Mouse (Mus musculus): ENCODE results near the gene Zdhhc16.
"Not testable (repeated sequence)": the region's sequence is repeated elsewhere in the genome, so short reads cannot be mapped to it uniquely, and the experiment has no call there.

Gene Zdhhc16

DNA sequence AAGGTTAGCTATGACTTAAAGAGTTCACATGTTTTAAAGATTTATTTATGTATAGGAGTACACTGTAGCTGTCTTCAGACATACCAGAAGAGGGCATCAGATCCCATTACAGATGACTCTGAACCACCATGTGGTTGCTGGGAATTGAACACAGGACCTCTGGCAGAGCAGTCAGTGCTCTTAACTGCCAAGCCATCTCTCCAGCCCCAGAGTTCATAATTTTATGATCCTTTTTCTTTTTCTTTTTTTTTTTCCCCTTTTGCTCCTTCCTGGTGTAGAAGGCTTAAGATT lies 18.7 kb upstream of the Zdhhc16 start:
- not testable (repeated sequence) for DNase-seq

DNA sequence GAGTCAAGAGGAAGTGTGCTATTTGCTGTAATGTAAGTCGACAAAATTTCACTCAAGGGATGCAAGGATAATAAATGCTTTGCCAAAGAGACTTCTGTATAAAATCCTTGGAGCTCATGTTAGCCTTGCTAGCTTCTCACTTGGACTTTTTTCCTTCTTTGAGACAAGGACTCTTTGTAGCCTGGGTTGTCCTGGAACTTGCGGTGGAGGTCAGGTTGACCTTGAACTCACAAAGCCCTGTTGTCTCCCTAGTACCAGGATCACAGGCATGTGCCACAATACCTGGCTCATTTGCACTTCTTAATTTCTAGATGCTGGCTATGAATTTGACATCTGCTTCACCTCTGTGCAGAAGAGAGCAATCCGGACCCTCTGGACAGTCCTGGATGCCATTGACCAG lies 18.0 kb upstream of the Zdhhc16 start:
- no peak for DNase-seq

DNA sequence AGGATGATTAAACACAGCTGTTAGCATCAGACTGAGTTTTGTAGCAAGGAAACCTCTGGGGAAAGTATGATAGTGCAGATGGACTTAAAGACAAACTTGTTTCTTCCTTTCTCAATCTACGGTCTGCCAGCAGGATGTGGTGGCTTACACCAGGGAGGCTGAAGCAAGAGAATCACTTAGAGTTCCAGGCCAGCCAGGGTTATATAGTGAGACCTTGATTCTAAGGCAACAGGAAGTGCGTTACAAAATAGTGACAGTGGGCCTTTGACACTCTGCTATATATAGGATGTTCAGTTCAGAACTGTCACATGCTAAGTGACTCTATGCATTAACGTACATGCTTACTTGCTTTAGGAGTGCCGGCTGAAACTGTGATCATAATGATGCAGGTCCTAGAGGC lies 16.4 kb upstream of the Zdhhc16 start:
- DNase-seq, result no peak

DNA sequence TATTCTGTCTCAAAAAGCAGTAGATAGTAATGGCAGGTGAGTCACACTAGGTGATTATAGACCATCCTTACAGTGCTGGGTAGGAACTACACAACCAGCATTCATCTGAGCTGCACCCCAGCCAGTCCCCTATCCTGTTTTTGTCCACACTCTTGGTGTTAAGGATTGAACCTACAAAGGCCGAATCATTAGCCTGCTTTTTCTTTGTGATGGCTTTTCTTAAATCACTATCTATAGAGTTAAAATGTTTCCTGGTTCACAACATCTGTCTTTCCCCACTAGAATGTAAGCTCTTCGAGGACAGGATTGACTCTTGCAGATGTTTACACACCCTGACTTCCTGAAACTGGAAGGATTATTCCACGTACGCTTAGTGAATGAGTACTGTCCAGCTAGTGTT lies 13.8 kb upstream of the Zdhhc16 start:
- no peak for DNase-seq

DNA sequence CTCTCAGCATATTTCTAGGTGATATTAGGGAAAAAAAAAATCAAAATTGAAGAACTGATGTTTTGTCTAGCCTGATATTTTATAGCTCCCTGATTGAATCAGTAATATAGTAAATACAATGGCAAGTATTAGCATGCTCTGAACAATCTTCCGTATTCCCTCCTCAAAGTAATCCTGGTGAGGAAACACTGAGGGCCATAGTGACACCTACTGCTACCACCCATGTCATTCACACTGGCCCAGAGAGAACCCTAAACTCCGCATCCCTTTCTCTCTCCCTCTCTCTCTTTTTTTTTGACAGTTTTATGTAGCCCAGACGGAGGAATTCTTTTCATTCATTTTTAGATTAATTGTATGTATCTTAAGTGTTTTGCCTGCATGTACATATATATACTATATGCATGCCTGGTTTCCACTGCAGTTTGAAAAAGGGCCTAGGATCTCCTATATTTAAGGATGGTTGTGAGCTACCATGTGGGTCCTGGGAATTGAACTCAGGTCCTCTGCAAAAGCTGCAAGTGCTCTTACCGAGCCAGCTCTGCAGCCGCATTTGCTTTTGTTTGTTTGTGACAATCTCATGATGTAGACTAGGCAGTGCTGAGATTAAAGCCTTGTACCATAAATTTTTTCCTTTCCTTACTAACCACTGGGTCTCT lies 12.7 kb upstream of the Zdhhc16 start:
- no peak for DNase-seq

DNA sequence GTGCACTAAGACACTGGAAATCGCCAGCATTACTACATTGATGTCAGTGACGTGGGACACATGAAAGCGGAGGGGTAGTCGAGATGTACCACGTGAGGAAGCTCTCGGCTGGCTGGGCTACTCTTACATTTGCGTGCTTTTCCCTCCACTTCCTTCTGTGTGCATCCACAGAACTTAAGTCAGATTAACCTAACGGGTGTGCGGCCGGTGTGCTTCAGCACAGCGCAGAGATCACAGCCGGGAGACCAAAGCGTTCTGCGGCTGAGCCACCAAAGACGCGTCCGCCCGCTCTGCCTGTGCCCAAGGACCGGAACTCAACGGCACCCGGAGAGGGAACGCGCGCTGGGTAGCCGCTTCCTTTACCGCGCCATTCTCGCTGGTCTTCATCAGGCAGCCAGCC lies 594 bp upstream of the Zdhhc16 start:
- DNase-seq, result no peak

DNA sequence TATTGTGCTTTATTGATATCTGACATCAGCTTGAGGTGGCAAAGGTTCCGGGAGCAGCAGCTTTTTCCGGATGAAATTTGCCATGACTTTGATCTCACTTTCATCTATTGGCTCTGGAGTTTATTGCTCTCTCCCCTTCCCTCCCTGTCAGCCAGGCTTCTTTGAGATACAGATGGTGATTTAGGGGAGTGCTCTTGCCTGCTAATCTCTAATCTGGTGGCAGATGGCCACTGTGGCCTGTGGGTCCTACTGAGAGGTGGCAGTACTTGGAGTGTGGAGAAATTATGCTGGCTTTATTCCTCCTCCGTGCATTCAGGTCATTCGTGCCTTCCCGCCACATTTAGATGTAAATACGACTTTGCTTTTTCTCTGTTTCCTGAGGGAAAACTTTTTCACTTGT lies 844 bp downstream of the Zdhhc16 start:
- DNase-seq, result no peak

DNA sequence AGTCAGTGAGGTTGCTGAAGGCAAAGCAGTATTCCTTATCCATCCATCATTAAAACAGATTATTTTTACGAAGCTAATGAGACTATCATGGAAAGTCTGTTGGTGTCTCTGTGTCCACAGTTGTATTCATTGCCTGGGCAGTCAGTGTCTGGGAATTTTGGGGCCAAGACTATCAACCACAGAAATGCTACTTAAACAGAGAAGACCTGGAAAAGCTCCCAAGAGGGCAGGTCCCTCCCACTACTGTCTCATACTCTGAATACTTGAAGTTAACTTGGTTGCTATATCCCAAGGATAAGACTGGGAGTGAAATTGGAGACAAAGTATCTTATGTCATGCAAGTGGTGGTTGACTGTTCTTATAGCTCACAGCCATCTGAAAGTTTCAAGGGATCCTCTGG lies 2.6 kb downstream of the Zdhhc16 start:
- no peak for DNase-seq

DNA sequence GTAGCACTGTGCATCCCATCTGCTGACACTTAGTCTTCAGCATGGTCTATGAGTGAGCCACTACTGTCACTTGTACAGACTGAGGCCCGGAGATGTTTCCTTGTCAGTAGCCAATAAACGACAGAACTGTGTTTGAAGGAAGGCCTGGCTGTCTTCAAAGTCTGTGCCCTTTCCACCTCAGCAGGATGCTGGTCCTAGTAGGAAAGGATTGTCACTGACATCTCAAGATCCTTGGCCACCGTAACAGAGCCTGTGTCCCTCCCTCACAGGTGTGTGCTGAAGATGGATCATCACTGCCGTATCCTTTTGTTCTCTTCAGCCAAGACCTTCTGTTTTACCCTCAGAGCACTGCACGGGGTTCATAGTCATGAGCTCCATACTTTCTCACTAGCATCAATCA lies 5.3 kb downstream of the Zdhhc16 start:
- no peak for DNase-seq

DNA sequence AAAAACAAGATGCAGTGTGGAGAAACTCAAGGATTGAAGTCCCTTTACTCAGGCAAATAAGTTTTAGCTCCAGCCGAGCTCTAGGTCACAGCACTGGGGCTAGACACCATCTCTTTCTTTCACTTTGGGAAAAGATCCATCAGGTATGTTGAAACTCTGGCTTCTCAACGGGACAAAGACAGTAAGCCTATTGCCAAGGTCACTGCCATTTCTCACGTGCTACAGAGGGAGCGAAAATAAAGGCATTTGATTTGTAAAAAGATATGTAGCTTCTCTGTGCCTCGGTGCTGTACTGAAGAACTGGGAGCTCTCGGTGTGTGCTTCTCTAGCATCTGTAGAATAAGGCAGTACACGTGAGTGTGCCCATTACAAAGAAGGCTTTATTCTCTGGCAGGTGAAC lies 10.6 kb downstream of the Zdhhc16 start:
- DNase-seq, result no peak

DNA sequence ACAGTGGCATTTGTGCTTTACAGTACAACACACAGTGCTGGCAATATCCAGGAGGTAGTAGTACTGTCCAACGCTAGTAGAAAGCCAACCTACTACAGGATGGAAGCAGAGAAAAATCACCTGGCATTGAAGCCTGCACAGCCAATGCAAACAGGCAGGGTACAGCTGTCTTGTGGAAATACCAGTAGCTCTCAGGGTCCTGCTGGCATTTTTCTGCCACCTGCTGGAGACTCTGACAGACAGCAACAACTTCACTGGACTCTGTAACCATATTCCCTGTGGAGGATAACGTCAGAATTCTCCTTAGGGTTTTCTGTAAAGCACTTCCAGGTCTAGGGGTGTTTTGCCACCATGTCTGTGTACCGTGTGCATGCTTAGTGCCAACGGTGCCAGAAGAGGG lies 19.0 kb downstream of the Zdhhc16 start:
- DNase-seq, result peak; percentile 28

DNA sequence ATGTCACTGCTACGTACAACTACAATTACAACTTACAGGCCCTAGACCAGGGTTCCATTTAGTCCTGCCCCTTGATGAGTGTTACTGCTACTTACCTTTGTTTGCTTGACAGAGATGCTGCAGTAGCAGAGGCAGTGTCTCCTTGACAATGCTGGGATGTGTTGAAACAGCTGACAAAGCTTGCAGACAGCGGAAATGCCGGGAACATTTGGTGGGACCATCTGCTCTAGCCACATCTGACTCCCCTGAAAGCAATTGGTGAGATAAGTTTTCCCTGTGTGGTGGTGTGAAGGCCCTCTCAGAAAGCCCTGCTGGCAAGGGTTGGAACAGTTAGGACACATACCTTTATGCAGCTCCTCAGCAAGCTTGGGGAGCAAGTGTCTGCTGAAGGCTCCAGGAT lies 20.3 kb downstream of the Zdhhc16 start:
- DNase-seq, result no peak

DNA sequence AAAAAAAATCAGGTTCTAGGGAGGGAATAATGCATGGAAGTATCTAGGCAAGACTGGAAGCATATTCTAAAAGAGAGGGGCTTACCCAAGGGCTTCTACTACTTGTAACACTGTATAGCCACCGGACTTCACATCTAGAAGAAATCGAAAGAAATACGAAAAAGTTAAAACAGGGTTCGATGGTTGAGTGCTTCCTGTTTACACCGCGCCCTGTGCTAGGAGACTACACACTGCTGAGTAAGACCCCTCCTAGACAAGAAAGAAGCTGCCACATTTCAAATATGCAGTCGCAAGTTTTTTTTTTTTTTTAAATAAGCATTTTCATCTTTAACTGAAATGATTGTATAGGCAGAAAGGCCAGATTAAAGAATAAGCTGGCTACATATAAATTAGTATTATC lies 36.3 kb downstream of the Zdhhc16 start:
- no peak for DNase-seq

DNA sequence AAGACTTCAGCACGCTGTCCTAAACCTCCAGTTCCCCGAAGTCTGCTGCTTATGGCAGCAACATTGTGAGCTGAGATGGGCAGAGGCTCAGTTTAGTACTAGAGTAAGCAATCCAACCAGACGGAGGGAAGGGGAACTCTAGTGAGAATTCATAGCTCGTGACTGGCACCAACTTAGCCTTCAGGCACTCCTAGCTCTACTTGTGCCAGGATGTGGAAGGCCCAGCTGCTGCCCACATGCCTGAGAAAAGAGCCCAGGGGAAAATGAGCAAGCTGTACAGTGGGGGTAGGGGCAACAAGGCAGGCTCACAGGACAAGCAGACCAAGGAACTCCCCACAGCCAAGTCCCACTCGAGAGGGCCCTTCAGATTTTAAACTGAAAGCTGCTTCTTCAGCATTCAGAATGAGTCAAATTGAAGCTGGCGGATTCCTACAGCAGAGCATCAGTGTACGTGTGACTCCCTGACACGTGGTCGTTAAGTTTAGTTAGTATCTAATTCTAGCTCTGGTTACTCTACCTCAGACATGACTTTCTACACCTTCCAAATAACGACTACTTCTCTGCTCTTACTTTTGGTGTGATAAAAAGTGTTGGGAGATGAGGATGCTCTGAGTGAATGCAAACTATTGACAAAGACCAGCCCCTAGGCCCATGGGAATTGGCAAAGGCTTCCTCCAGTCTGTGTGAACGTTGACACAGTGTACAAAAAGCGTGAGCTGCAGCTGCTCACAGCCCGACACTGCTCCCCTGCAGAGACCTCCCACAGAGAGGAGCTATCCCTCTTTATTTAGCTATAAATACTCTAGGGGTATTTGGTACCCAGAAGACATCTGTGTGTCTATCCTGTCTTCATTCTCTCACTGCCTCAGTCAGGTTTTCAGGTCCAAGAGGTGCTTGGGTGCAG lies 40.9 kb downstream of the Zdhhc16 start:
- DNase-seq, result no peak

DNA sequence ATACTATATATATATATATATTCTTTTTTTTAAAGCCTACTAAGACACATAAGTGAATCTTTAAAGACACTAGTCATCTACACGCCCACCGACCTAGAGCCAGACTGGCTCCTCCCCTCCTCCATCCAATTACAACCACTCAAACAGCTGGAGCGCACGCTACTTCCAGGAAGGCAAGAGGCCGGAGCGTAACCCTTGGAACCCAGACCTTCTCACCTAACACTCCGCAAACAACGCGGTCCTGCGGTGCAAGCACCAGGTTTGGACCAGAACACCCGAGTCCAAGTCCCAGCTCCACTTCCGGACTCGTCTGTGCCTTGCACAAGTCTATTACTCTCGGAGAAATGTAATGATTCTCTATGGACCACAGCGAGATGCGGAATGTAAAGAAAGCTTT lies 47.1 kb downstream of the Zdhhc16 start:
- DNase-seq, result no peak

DNA sequence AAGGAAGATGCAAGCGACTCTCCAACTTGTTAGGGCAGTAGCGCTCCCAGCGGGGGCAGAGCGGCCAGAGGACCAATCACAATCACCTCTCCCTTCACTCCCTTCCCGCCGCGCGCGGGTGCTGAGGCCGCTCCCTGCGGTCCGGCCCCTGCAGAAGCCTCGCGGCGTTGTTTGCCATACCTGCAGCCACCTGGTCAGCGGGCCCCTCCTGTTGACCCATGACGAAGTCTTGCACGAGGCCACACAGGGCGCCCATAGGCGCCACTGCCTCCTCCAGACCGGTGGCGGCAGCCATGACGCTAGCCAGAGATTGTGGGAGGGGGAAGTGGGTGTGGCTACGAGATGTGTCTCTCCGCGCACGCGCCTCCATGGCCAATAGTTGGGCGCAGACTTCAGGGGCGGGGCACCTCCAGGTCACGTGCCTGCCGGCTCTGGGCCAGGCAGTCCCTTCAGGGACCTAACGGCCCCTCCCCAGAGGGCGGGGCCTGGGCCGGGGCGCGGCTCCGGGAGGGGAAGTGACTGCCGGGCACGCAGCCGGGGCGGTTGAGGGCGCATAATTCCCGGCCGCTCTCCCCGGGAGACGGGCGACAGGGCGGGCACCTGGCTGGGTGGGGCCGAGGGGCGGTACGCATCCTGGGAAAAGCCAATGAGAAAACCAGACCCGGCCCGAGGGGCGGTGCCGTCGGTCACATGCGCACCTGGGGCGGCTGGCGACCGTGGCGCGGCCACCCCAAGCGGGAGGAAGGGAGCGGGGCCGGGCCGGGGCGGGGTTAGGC lies 47.7 kb downstream of the Zdhhc16 start, which contains the start of gene Mms19:
TSS of gene Mms19 (minus strand) at position 339 of the 776 bp plus-strand sequence.
- peak; percentile 97 for DNase-seq

DNA sequence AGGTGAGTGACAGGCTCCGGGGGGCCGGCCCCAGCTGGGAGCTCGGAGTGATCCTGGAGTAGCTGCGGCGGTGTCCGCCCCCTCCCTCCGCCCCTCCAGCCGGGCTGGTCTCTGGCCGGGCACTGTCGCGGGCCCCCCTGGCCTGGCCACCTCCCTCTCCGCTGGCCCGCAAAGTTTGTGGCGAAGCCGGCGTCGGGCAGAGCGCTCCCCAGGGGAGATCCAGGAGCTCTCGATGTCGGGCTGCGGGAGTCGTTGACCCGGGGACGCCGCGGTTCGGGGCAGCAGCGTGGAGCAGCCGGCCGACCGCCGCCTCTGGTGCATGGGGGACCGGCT lies 48.3 kb downstream of the Zdhhc16 start, which contains the start of gene Ubtd1:
TSS of gene Ubtd1 (plus strand) at position 169 of the 333 bp plus-strand sequence.
- DNase-seq, result no peak

DNA sequence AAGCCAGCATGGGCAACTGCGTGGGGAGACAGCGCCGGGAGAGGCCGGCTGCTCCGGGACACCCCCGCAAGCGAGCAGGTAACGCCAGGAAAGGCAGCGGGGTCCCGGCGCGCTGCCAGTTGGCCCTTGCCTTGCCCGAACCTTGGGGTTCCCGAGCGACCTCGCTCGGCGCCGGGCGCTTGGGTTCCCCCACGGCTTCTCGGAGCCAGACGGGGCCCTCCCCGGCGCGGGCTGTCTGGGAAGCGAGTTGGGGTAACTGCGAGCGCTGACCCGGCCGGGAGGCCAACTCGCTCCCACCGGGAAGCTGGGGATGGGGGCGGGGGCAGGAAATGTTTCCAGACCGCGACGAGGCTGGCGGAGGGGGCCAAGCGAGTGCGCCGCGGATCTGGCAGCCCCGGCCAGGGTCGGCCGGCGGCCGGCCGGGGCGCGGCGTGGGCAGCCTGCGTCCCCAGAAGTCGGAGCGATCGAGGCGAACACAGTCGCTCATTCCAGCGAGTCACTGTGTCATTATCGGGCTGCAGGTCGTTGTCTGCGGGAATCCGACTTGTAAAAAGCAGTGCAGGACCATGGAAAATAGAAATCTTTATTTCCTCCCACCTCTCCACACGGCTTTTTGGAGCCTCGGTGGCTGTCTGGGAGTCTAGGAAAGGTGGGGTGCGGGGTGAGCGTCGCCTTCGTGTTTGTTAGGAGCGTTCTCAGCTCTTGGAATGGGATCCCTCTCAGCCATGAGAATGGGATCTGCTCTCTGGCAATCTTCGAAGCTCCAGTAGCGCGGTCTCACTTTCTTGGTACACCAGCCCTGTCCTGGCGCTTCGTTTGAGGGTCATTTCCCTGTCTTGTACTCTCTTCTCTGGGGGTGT lies 48.9 kb downstream of the Zdhhc16 start:
- DNase-seq, result peak; percentile 48

DNA sequence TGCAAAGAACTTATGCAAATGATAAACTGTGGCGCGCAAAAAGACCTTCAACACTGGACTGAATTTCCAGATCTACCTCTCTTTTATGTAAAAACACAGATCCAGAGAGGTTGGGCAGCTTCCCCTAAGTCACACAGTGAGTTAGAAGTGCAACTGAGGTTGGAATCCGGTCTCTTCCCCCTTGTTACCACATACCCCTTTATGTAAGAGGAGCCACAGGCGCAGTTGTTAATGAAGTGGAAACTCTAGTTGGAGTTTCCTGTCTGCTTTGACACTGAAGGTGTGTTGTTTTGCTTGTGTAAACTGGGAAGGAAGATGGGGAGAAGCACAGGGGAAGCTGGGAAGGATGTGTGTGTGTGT lies 49.5 kb downstream of the Zdhhc16 start:
- no peak for DNase-seq

DNA sequence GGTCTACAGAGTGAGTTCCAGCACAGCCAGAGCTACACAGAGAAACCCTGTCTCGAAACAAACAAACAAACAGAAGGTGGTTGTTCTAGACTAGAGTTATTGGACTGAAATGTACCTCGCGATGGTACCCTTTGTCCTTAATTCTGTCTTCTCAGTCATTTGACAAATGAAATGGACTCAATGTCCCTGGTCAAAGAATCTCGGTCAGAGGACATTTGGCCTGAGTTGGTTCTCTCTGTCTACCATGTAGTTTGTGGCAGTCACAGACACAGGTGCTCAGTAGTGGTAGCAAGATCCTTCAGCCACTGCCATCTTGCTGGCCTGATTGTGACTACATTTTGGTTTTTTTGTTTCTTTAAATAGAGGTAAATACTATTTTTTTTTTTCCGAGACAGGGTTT lies 52.7 kb downstream of the Zdhhc16 start:
- no peak for DNase-seq

DNA sequence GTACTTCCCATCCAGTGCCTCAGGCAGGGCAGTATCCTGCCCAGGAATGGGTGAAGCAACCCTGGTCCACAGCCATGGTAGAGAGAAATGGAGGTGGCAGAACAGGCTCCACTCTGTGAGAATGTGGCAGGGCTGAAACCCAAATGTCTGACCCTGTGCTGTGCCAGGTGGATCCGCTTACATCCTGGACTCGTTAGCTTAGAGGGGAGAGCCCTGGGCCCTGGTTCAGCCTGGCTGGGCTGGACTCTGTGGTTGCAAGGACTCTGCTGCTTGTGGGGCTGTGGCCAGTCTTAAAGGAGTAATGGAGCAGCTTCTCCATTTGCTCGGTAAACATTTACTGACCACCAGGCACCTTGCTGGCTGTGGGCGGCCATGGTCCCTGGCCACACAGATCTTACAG lies 53.9 kb downstream of the Zdhhc16 start:
- no peak for DNase-seq

DNA sequence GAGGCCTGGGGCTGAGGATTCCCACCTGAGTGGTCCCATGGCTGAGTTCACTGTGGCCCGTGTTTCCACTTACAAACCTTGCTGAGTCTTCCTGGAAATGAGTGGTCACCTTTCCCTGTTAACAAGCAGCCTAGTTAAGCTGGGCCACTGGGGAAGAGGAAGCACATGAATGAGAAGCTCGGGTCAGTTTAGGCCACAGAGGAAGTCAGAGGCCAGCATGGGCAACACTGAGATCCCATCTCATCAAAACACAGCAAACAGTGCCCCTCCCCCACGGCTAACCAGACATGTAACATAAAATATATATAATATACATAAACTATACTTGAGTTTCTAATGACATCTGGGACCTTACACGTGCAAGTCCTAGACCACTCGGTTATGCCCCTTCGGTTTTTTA lies 56.5 kb downstream of the Zdhhc16 start:
- no peak for DNase-seq

DNA sequence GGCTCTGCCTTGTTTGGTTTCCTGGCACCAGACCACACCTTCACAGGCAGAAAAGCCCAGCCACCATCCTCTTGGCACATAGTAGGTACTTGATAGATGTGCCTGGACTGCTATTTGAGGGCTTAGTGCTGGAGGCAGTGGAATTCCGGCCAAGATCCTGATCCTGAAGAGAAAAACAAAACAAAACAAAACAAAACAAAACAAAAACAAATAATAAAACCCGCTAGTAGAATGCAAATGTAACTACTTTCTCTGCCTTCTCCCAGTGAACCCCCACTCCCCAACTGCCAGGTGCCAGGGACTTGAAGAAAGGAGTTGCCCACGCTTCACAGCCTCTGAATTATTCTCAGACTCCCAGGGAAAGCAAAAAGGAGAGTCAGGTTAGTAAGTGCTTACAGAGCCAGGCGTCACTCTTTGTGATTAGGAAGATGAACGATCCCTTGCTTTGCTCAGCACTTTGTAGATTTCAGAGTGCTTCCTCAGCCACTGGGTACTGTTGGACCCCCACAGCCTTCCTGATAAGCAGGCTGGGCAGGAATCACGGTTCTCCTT lies 58.7 kb downstream of the Zdhhc16 start:
- no peak for DNase-seq
